Mouse (Mus musculus): Measurements from ENCODE around the gene Slc35f1.

The Slc35f1 gene

GRCm38 (mm10) chr10:52690334-52690991 is at the start of gene Slc35f1:
Gene Slc35f1 (plus strand): TSS chr10:52690533.
- peak; percentile 89 for DNase-seq (ENCODE audit: low read depth, low spot score)

- peak; percentile 7 for DNase-seq (ENCODE audit: low read depth, low spot score)
Observed at GRCm38 (mm10) chr10:52671234-52671633, 19.1 kb upstream of the Slc35f1 start.

GRCm38 (mm10) chr10:52690992-52691731 is 829 bp downstream of the Slc35f1 start:
- peak; percentile 56 for DNase-seq (ENCODE audit: low read depth, low spot score)

- DNase-seq (ENCODE audit: low read depth, low spot score) = no peak
Observed at GRCm38 (mm10) chr10:52703688-52704087, 13.4 kb downstream of the Slc35f1 start.

- DNase-seq (ENCODE audit: low read depth, low spot score) = peak; percentile 39
Observed at GRCm38 (mm10) chr10:52704101-52705051, 14.0 kb downstream of the Slc35f1 start.

GRCm38 (mm10) chr10:52709482-52709881 is 19.1 kb downstream of the Slc35f1 start:
- no peak for DNase-seq (ENCODE audit: low read depth, low spot score)

GRCm38 (mm10) chr10:52712166-52712565 is 21.8 kb downstream of the Slc35f1 start:
- no peak for DNase-seq (ENCODE audit: low read depth, low spot score)

GRCm38 (mm10) chr10:52714557-52714956 is 24.2 kb downstream of the Slc35f1 start:
- no peak for DNase-seq (ENCODE audit: low read depth, low spot score)

- DNase-seq (ENCODE audit: low read depth, low spot score) = no peak
Observed at GRCm38 (mm10) chr10:52715146-52715545, 24.8 kb downstream of the Slc35f1 start.

GRCm38 (mm10) chr10:52718199-52718917 is 28.0 kb downstream of the Slc35f1 start:
- DNase-seq (ENCODE audit: low read depth, low spot score) = no peak

- no peak for DNase-seq (ENCODE audit: low read depth, low spot score)
Observed at GRCm38 (mm10) chr10:52726674-52727073, 36.3 kb downstream of the Slc35f1 start.

- DNase-seq (ENCODE audit: low read depth, low spot score) = peak; percentile 79
Observed at GRCm38 (mm10) chr10:52742671-52743379, 52.5 kb downstream of the Slc35f1 start.

- DNase-seq (ENCODE audit: low read depth, low spot score) = no peak
Observed at GRCm38 (mm10) chr10:52743831-52744230, 53.5 kb downstream of the Slc35f1 start.

- no peak for DNase-seq (ENCODE audit: low read depth, low spot score)
Observed at GRCm38 (mm10) chr10:52748028-52748597, 57.8 kb downstream of the Slc35f1 start.

- DNase-seq (ENCODE audit: low read depth, low spot score) = no peak
Observed at GRCm38 (mm10) chr10:52755949-52756679, 65.8 kb downstream of the Slc35f1 start.

GRCm38 (mm10) chr10:52757496-52758260 is 67.3 kb downstream of the Slc35f1 start:
- DNase-seq (ENCODE audit: low read depth, low spot score) = no peak

GRCm38 (mm10) chr10:52758589-52758988 is 68.3 kb downstream of the Slc35f1 start:
- DNase-seq (ENCODE audit: low read depth, low spot score) = peak; percentile 77

GRCm38 (mm10) chr10:52760527-52760926 is 70.2 kb downstream of the Slc35f1 start:
- DNase-seq (ENCODE audit: low read depth, low spot score) = no peak

Data from R1 (cell line).